Mouse (Mus musculus): ENCODE measurements around the gene Zfyve9. TPM values are rescaled to one million over a fixed set of nuclear protein-coding genes. Genes with fewer than 3 reads are reported as not detected.

The Zfyve9 gene
- polyA plus RNA-seq, 1 experiment from 2014 or later = 6.9 TPM

GRCm38 (mm10) chr4:108782421-108783085, 2.0 kb upstream of the Zfyve9 start:
- Histone ChIP-seq H3K4me1 (replicated peaks) (peaks cover 11% of the 10 kb centered on the region), H3K36me3 (no peaks in the 10 kb centered on the region), H3K4me2 (no peak overlapping the region), H3K27me3 (no peaks in the 10 kb centered on the region), H3K9me3 (no peaks in the 10 kb centered on the region), H3K4me3 (no peak overlapping the region), H3K9ac (no peak overlapping the region), H3K27ac (no peak overlapping the region)
- WGBS = 29% methylated on average over 8 of the region's 8 CpGs
- no peak for ATAC-seq (ENCODE audit: low FRiP score)

- Histone ChIP-seq H3K27me3 (no peaks in the 10 kb centered on the region), H3K27ac (no peak overlapping the region), H3K36me3 (no peaks in the 10 kb centered on the region), H3K4me2 (peak overlapping the region; percentile 62), H3K9me3 (no peaks in the 10 kb centered on the region), H3K4me1 (replicated peaks) (peaks cover 11% of the 10 kb centered on the region), H3K9ac (no peak overlapping the region), H3K4me3 (peak overlapping the region; percentile 92)
- no peak for ATAC-seq (ENCODE audit: low FRiP score)
- 62% methylated on average over 3 of the region's 3 CpGs for WGBS
Observed at GRCm38 (mm10) chr4:108781596-108781995, 998 bp upstream of the Zfyve9 start.

- peak overlapping the region; percentile 62 for H3K4me2 ChIP-seq
- no peaks in the 10 kb centered on the region for H3K36me3 ChIP-seq
- H3K27me3 ChIP-seq = no peaks in the 10 kb centered on the region
- ATAC-seq (ENCODE audit: low FRiP score) = no peak
- no peaks in the 10 kb centered on the region for H3K9me3 ChIP-seq
- WGBS = under 1% methylated on average over 15 of the region's 20 CpGs
- H3K4me3 ChIP-seq = peak overlapping the region; percentile 92
- H3K27ac ChIP-seq = peak overlapping the region; percentile 98
- peak overlapping the region; percentile 98 for H3K9ac ChIP-seq
- H3K4me1 ChIP-seq (replicated peaks) = peaks cover 11% of the 10 kb centered on the region
Observed at GRCm38 (mm10) chr4:108780864-108781205, 237 bp upstream of the Zfyve9 start.

- ATAC-seq (ENCODE audit: low FRiP score) = no peak; the same call in 1 of the 2 replicates
Observed at GRCm38 (mm10) chr4:108779763-108780056, 888 bp downstream of the Zfyve9 start.

GRCm38 (mm10) chr4:108768527-108768926, 12.1 kb downstream of the Zfyve9 start:
- no peaks in the 10 kb centered on the region for H3K27me3 ChIP-seq
- no peaks in the 10 kb centered on the region for H3K36me3 ChIP-seq
- H3K27ac ChIP-seq = no peak overlapping the region
- no peak for ATAC-seq (ENCODE audit: low FRiP score)
- no peak overlapping the region for H3K9ac ChIP-seq
- H3K4me1 ChIP-seq (replicated peaks) = no peaks in the 10 kb centered on the region
- no peak overlapping the region for H3K4me2 ChIP-seq
- H3K4me3 ChIP-seq = no peak overlapping the region
- no peaks in the 10 kb centered on the region for H3K9me3 ChIP-seq

More at GRCm38 (mm10) chr4:108779763-108780056, 888 bp downstream of the Zfyve9 start:
- Histone ChIP-seq H3K36me3 (no peaks in the 10 kb centered on the region), H3K9me3 (no peaks in the 10 kb centered on the region), H3K27me3 (no peaks in the 10 kb centered on the region), H3K4me3 (peak overlapping the region; percentile 92), H3K27ac (peak overlapping the region; percentile 98), H3K9ac (peak overlapping the region; percentile 98), H3K4me2 (peak overlapping the region; percentile 62), H3K4me1 (replicated peaks) (peaks cover 11% of the 10 kb centered on the region)
- WGBS = 0% methylated on average over 7 of the region's 7 CpGs

- whole genome bisulfite sequencing = 95% methylated on average over 3 of the region's 3 CpGs
- no peak overlapping the region for H3K27ac ChIP-seq
- ATAC-seq (ENCODE audit: low FRiP score) = no peak
Observed at GRCm38 (mm10) chr4:108759583-108759982, 21.0 kb downstream of the Zfyve9 start.

GRCm38 (mm10) chr4:108746160-108746873, 34.3 kb downstream of the Zfyve9 start:
- Histone ChIP-seq H3K36me3 (no peaks in the 10 kb centered on the region), H3K4me2 (no peak overlapping the region), H3K9me3 (no peaks in the 10 kb centered on the region), H3K4me1 (replicated peaks) (no peaks in the 10 kb centered on the region), H3K4me3 (no peak overlapping the region), H3K27ac (no peak overlapping the region), H3K9ac (no peak overlapping the region), H3K27me3 (no peaks in the 10 kb centered on the region)
- WGBS = 95% methylated on average over 3 of the region's 3 CpGs
- no peak for ATAC-seq (ENCODE audit: low FRiP score)

More at GRCm38 (mm10) chr4:108759583-108759982, 21.0 kb downstream of the Zfyve9 start:
- Histone ChIP-seq H3K9me3 (no peaks in the 10 kb centered on the region), H3K36me3 (no peaks in the 10 kb centered on the region), H3K27me3 (no peaks in the 10 kb centered on the region), H3K9ac (no peak overlapping the region), H3K4me1 (replicated peaks) (no peaks in the 10 kb centered on the region), H3K4me2 (no peak overlapping the region), H3K4me3 (no peak overlapping the region)

GRCm38 (mm10) chr4:108731582-108731981, 49.0 kb downstream of the Zfyve9 start:
- H3K4me1 ChIP-seq (replicated peaks) = 0 out of 2 replicates have a peak, but pooled peaks cover 12% of the 10 kb centered on the region
- H3K4me3 ChIP-seq = no peak overlapping the region
- no peaks in the 10 kb centered on the region for H3K9me3 ChIP-seq
- no peaks in the 10 kb centered on the region for H3K36me3 ChIP-seq
- no peak for ATAC-seq (ENCODE audit: low FRiP score)
- no peak overlapping the region for H3K9ac ChIP-seq
- H3K27ac ChIP-seq = no peak overlapping the region
- WGBS = 23% methylated on average over 3 of the region's 3 CpGs
- no peaks in the 10 kb centered on the region for H3K27me3 ChIP-seq
- H3K4me2 ChIP-seq = no peak overlapping the region

- no peak overlapping the region for H3K9ac ChIP-seq
- WGBS = 73% methylated on average over 1 of the region's 1 CpGs
- H3K4me3 ChIP-seq = no peak overlapping the region
- no peak overlapping the region for H3K27ac ChIP-seq
- H3K4me2 ChIP-seq = no peak overlapping the region
- H3K9me3 ChIP-seq = no peaks in the 10 kb centered on the region
- 0 out of 2 replicates have a peak, but pooled peaks cover 12% of the 10 kb centered on the region for H3K4me1 ChIP-seq (replicated peaks)
- H3K36me3 ChIP-seq = peaks cover 2% of the 10 kb centered on the region
- H3K27me3 ChIP-seq = no peaks in the 10 kb centered on the region
- no peak for ATAC-seq (ENCODE audit: low FRiP score)
Observed at GRCm38 (mm10) chr4:108730450-108730849, 50.1 kb downstream of the Zfyve9 start.

- no peak overlapping the region for H3K27ac ChIP-seq
- WGBS = 97% methylated on average over 2 of the region's 2 CpGs
- no peak for ATAC-seq (ENCODE audit: low FRiP score)
Observed at GRCm38 (mm10) chr4:108724102-108724501, 56.5 kb downstream of the Zfyve9 start.

GRCm38 (mm10) chr4:108721245-108721784, 59.3 kb downstream of the Zfyve9 start:
- H3K36me3 ChIP-seq = peaks cover 23% of the 10 kb centered on the region
- H3K27me3 ChIP-seq = no peaks in the 10 kb centered on the region
- no peak overlapping the region for H3K4me3 ChIP-seq
- H3K4me2 ChIP-seq = no peak overlapping the region
- ATAC-seq (ENCODE audit: low FRiP score) = no peak
- H3K4me1 ChIP-seq (replicated peaks) = no peaks in the 10 kb centered on the region
- no peaks in the 10 kb centered on the region for H3K9me3 ChIP-seq
- H3K9ac ChIP-seq = no peak overlapping the region
- 92% methylated on average over 3 of the region's 3 CpGs for WGBS
- H3K27ac ChIP-seq = no peak overlapping the region

More at GRCm38 (mm10) chr4:108724102-108724501, 56.5 kb downstream of the Zfyve9 start:
- Histone ChIP-seq H3K4me2 (no peak overlapping the region), H3K4me1 (replicated peaks) (0 out of 2 replicates have a peak, but pooled peaks cover 4% of the 10 kb centered on the region), H3K4me3 (no peak overlapping the region), H3K9me3 (no peaks in the 10 kb centered on the region), H3K27me3 (no peaks in the 10 kb centered on the region), H3K36me3 (peaks cover 13% of the 10 kb centered on the region), H3K9ac (no peak overlapping the region)

- no peak for ATAC-seq (ENCODE audit: low FRiP score)
- Histone ChIP-seq H3K27ac (no peak within 1 kb of the TSS), H3K27me3 (no peaks in the 10 kb centered on the region), H3K4me2 (no peak within 1 kb of the TSS), H3K4me1 (replicated peaks) (no peaks in the 10 kb centered on the region), H3K9ac (no peak within 1 kb of the TSS), H3K4me3 (no peak within 1 kb of the TSS), H3K9me3 (no peaks in the 10 kb centered on the region), H3K36me3 (peaks cover 19% of the 10 kb centered on the region)
- WGBS = 82% methylated on average over 5 of the region's 5 CpGs
Observed at GRCm38 (mm10) chr4:108719349-108719748, 61.2 kb downstream of the Zfyve9 start, which contains the start of gene 3110021N24Rik. 3110021N24Rik (plus strand) TSS chr4:108719649.
